Mouse (Mus musculus) G1E (cell line): ENCODE results near the gene Dok3. TPM values are rescaled to one million over a fixed set of nuclear protein-coding genes. Genes with fewer than 3 reads are reported as not detected.

ENCODE experiments used
- ATAC-seq: 2 replicates; pipeline ENCODE4 v1.8.0; 2016; ENCODE audit warnings: mild to moderate bottlenecking; ENCODE audit not compliant: insufficient number of reproducible peaks, poor library complexity, low FRiP score, severe bottlenecking; ENCODE audit errors: extremely low read depth
- DNase-seq: peaks from one replicate; pipeline ENCODE4 v3.0.0; 2012; ENCODE audit warnings: low spot score
- H3K27me3 ChIP-seq: 2 replicates; pipeline ENCODE4 v1.6.1; 2012; ENCODE audit warnings: mild to moderate bottlenecking, low read length, inconsistent platforms; ENCODE audit not compliant: insufficient read depth
- H3K36me3 ChIP-seq: replicated peaks from 2 replicates; pipeline ENCODE3; 2012; ENCODE audit warnings: mild to moderate bottlenecking, inconsistent platforms
- H3K4me1 ChIP-seq: 2 replicates; pipeline ENCODE4 v1.6.1; 2012; ENCODE audit warnings: low read depth, low read length, inconsistent platforms, mixed read lengths; ENCODE audit not compliant: insufficient read depth
- H3K4me3 ChIP-seq: 2 replicates; pipeline ENCODE4 v1.5.1; 2012; ENCODE audit warnings: low read depth, mild to moderate bottlenecking, inconsistent platforms, low read length, moderate library complexity, mixed read lengths
- H3K9me3 ChIP-seq: replicated peaks from 2 replicates; pipeline ENCODE4 v1.6.1; 2012; ENCODE audit warnings: inconsistent platforms
- CTCF ChIP-seq: IDR thresholded peaks from 2 replicates; pipeline ENCODE4 v1.5.1; 2012; ENCODE audit warnings: low read depth, low read length, inconsistent platforms, mixed read lengths
- GATA1 ChIP-seq: IDR thresholded peaks from 2 replicates; pipeline ENCODE4 v1.6.1; 2012; ENCODE audit warnings: borderline replicate concordance, low read length, inconsistent platforms, mixed read lengths
- GATA2 ChIP-seq: IDR thresholded peaks from 2 replicates; pipeline ENCODE4 v1.6.1; 2012; ENCODE audit warnings: low read depth, low read length, inconsistent platforms, borderline replicate concordance
- POLR2AphosphoS5 ChIP-seq: IDR thresholded peaks from 2 replicates; pipeline ENCODE4 v1.6.1; 2012; ENCODE audit warnings: low read depth, low read length, inconsistent platforms; ENCODE audit not compliant: insufficient replicate concordance
- TAL1 ChIP-seq: conservative IDR thresholded peaks from 2 replicates; pipeline ENCODE4 v1.6.1; 2012; ENCODE audit warnings: low read depth, low read length, inconsistent platforms, mixed read lengths
- polyA plus RNA-seq: library from polyadenylated mRNA; stranded (reverse); fragments of >175 nt; gene quantifications from 2 replicates; pipeline ENCODE4 v1.2.3, GENCODE M21; 2012
- total RNA-seq, 2 experiments: library from RNA; stranded (forward) in 1 of 2; stranded (reverse) in 1 of 2; fragments of 200-1000 nt in 1 of 2; fragments of >200 nt in 1 of 2; fragmentation: Nextera tagmentation in 1 of 2; gene quantifications; 2 replicates each; pipeline ENCODE4 v1.2.3; 2014 to 2017

Dok3 gene
- total and polyA plus RNA-seq, 3 experiments, result 1.6 to 11.6 (median 8.8) TPM

GRCm38 (mm10) chr13:55519606-55520005 is 9.5 kb downstream of the Dok3 start:
- Histone ChIP-seq H3K4me1 (peaks cover 2% of the 10 kb centered on the region; the same call in 1 of the 2 replicates), H3K9me3 (peaks cover 6% of the 10 kb centered on the region; the same call in 1 of the 2 replicates), H3K27me3 (peaks cover 46% of the 10 kb centered on the region), H3K4me3 (no peak overlapping the region), H3K36me3 (no peaks in the 10 kb centered on the region)
- ATAC-seq (no peak), DNase-seq (no peak)
- TF ChIP-seq TAL1 (no peak), POLR2AphosphoS5 (no peak), CTCF (no peak), GATA2 (no peak), GATA1 (no peak)

- H3K4me3 ChIP-seq, result no peak overlapping the region
- no peak for TF ChIP-seq POLR2AphosphoS5
- peak; percentile 83 for TF ChIP-seq CTCF
- no peak for TF ChIP-seq TAL1
- TF ChIP-seq GATA1, result no peak
- TF ChIP-seq GATA2, result no peak
Observed at GRCm38 (mm10) chr13:55516955-55517354, 12.1 kb downstream of the Dok3 start.

DNA sequence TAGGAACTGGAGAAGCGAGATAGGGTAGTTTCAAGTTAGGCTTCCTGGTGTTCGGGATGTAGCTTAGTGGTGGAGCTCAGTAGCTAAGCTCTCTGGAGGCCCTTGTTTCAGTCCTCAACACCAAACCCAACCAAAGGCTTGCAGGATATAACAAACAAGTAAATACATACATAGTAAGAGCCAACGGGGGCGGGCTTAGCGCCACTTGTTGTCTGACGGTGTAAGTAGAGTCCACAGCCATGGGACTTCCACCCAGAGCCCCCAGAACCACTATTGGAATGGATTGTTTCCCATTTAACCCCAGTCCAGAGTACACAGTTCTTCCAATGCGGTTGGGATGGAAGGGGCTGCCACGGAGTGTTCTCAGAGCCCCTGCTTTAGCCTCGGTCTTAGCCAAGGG is 15.3 kb downstream of the Dok3 start:
- Histone ChIP-seq H3K4me3 (peak overlapping the region; percentile 85; the same call in 1 of the 2 replicates), H3K36me3 (peaks cover 26% of the 10 kb centered on the region), H3K4me1 (peaks cover 48% of the 10 kb centered on the region), H3K27me3 (peaks cover 12% of the 10 kb centered on the region), H3K9me3 (no peaks in the 10 kb centered on the region)
- TF ChIP-seq CTCF, result no peak
- no peak for TF ChIP-seq GATA1
- no peak for TF ChIP-seq GATA2
- TF ChIP-seq TAL1, result no peak
- no peak for TF ChIP-seq POLR2AphosphoS5
- ATAC-seq (no peak), DNase-seq (no peak)

More at GRCm38 (mm10) chr13:55516955-55517354, 12.1 kb downstream of the Dok3 start:
- peak; percentile 42 for DNase-seq
- Histone ChIP-seq H3K27me3 (peaks cover 26% of the 10 kb centered on the region), H3K9me3 (peaks cover 6% of the 10 kb centered on the region; the same call in 1 of the 2 replicates), H3K4me1 (peaks cover 23% of the 10 kb centered on the region), H3K36me3 (no peaks in the 10 kb centered on the region)
- ATAC-seq, result no peak

GRCm38 (mm10) chr13:55513111-55513748 is 15.9 kb downstream of the Dok3 start, which contains the start of gene Pdlim7:
Pdlim7 (minus strand) TSS chr13:55513676.
- ATAC-seq, result peak; percentile 16; the same call in 1 of the 2 replicates
- Histone ChIP-seq H3K27me3 (peaks cover 12% of the 10 kb centered on the region), H3K4me1 (peaks cover 48% of the 10 kb centered on the region), H3K9me3 (no peaks in the 10 kb centered on the region), H3K4me3 (peak within 1 kb of the TSS; percentile 85), H3K36me3 (peaks cover 32% of the 10 kb centered on the region)
- DNase-seq, result peak; percentile 72
- TF ChIP-seq TAL1 (no peak), CTCF (peak; percentile 71)

- TF ChIP-seq GATA1 (no peak), GATA2 (no peak), TAL1 (no peak), POLR2AphosphoS5 (no peak), CTCF (no peak)
- peaks cover 39% of the 10 kb centered on the region for H3K36me3 ChIP-seq
- H3K4me3 ChIP-seq, result peak overlapping the region; percentile 85
- peaks cover 54% of the 10 kb centered on the region for H3K4me1 ChIP-seq
- peaks cover 12% of the 10 kb centered on the region for H3K27me3 ChIP-seq
- no peaks in the 10 kb centered on the region for H3K9me3 ChIP-seq
- DNase-seq (peak; percentile 61), ATAC-seq (no peak)
Observed at GRCm38 (mm10) chr13:55512379-55513031, 16.6 kb downstream of the Dok3 start.

GRCm38 (mm10) chr13:55511492-55511861 is 17.6 kb downstream of the Dok3 start:
- no peak overlapping the region; the same call in 1 of the 2 replicates for H3K4me3 ChIP-seq
- TF ChIP-seq POLR2AphosphoS5 (no peak), CTCF (no peak), TAL1 (no peak), GATA2 (no peak), GATA1 (no peak)
- no peak for ATAC-seq
- peaks cover 12% of the 10 kb centered on the region for H3K27me3 ChIP-seq
- H3K9me3 ChIP-seq, result no peaks in the 10 kb centered on the region
- H3K36me3 ChIP-seq, result peaks cover 50% of the 10 kb centered on the region
- no peak for DNase-seq
- H3K4me1 ChIP-seq, result peaks cover 55% of the 10 kb centered on the region
